Mouse (Mus musculus) MEL (cell line): Measurements from ENCODE around the gene Aurkaip1. TPM values are rescaled to one million over a fixed set of nuclear protein-coding genes. Genes with fewer than 3 reads are reported as not detected.
A peak's percentile ranks its signal among the peaks of the same experiment; 100 is the strongest.

ENCODE experiments used
- DNase-seq: peaks from one replicate; pipeline ENCODE4 v3.0.0; 2011; ENCODE audit warnings: low read depth, low spot score
- H3K27ac ChIP-seq: 2 replicates; pipeline ENCODE4 v1.5.1; 2012; ENCODE audit warnings: low read depth, mild to moderate bottlenecking, control low read depth, low read length, moderate library complexity; ENCODE audit not compliant: control insufficient read depth
- H3K27me3 ChIP-seq, 2 experiments: fragments of 150-350 bp in 1 of 2; sonication (generic) in 1 of 2; 2 replicates each; pipeline ENCODE4 v1.6.1; 2012; ENCODE audit warnings: low read length in 2 of 2, mild to moderate bottlenecking in 2 of 2, improper control_type of control experiment in 1 of 2, moderate library complexity in 1 of 2; ENCODE audit not compliant: insufficient read depth in 2 of 2, control insufficient read depth in 1 of 2
- H3K36me3 ChIP-seq, 2 experiments: 2 replicates each; pipeline ENCODE4 v1.6.1; 2012 to 2014; ENCODE audit warnings: low read length in 2 of 2, improper control_type of control experiment in 1 of 2, inconsistent platforms in 1 of 2, mild to moderate bottlenecking in 1 of 2; ENCODE audit not compliant: insufficient read depth in 2 of 2, control insufficient read depth in 1 of 2
- H3K4me1 ChIP-seq, 2 experiments: fragments of 150-350 bp in 1 of 2; sonication (generic) in 1 of 2; 2 replicates each; pipeline ENCODE4 v1.6.1; 2012; ENCODE audit warnings: low read length in 2 of 2, improper control_type of control experiment in 1 of 2, mild to moderate bottlenecking in 1 of 2; ENCODE audit not compliant: insufficient read depth in 2 of 2, control insufficient read depth in 1 of 2
- H3K4me3 ChIP-seq, 2 experiments: fragments of 150-350 bp in 1 of 2; sonication (generic) in 1 of 2; 2 replicates each; pipeline ENCODE4 v1.5.1; 2012; ENCODE audit warnings: low read depth in 2 of 2, low read length in 2 of 2, mild to moderate bottlenecking in 2 of 2, moderate library complexity in 2 of 2, control low read depth in 1 of 2, improper control_type of control experiment in 1 of 2; ENCODE audit not compliant: control insufficient read depth in 1 of 2, insufficient read depth in 1 of 2
- H3K79me2 ChIP-seq: 2 replicates; pipeline ENCODE4 v1.6.1; 2012; ENCODE audit warnings: mild to moderate bottlenecking, low read length, moderate library complexity; ENCODE audit not compliant: control insufficient read depth, poor library complexity, insufficient read depth
- H3K9ac ChIP-seq: 2 replicates; pipeline ENCODE4 v1.6.1; 2012; ENCODE audit warnings: low read depth, mild to moderate bottlenecking, control low read depth, low read length, moderate library complexity; ENCODE audit not compliant: control insufficient read depth, poor library complexity, severe bottlenecking
- H3K9me3 ChIP-seq: fragments of 150-350 bp; sonication (generic); replicated peaks from 2 replicates; pipeline ENCODE4 v1.6.1; 2012; ENCODE audit warnings: mild to moderate bottlenecking, low read length, improper control_type of control experiment, moderate library complexity; ENCODE audit not compliant: insufficient read depth
- BHLHE40 ChIP-seq: IDR thresholded peaks from 2 replicates; pipeline ENCODE4 v1.6.1; 2012; ENCODE audit warnings: low read depth, mild to moderate bottlenecking, inconsistent platforms, low read length, improper control_type of control experiment, borderline replicate concordance
- CHD1 ChIP-seq: IDR thresholded peaks from 2 replicates; pipeline ENCODE4 v1.6.1; 2012; ENCODE audit warnings: low read depth, mild to moderate bottlenecking, inconsistent platforms, low read length, improper control_type of control experiment
- CHD2 ChIP-seq: IDR thresholded peaks from 2 replicates; pipeline ENCODE4 v1.6.1; 2011; ENCODE audit warnings: low read length, improper control_type of control experiment
- CTCF ChIP-seq, 3 experiments: IDR thresholded peaks in 2 of 3; conservative IDR thresholded peaks in 1 of 3; 2 replicates each; pipeline ENCODE4 v1.5.1; 2011 to 2012; ENCODE audit warnings: low read length in 3 of 3, low read depth in 2 of 3, mild to moderate bottlenecking in 2 of 3, improper control_type of control experiment in 1 of 3, inconsistent platforms in 1 of 3, mixed read lengths in 1 of 3, moderate library complexity in 1 of 3; ENCODE audit not compliant: control insufficient read depth in 1 of 3, insufficient read depth in 1 of 3, poor library complexity in 1 of 3, severe bottlenecking in 1 of 3
- ELF1 ChIP-seq: IDR thresholded peaks from 2 replicates; pipeline ENCODE4 v1.6.1; 2014; ENCODE audit warnings: low read depth, mild to moderate bottlenecking, inconsistent platforms, low read length, improper control_type of control experiment, moderate library complexity
- EP300 ChIP-seq, 2 experiments: IDR thresholded peaks; 2 replicates each; pipeline ENCODE4 v1.6.1; 2011; ENCODE audit warnings: improper control_type of control experiment in 2 of 2, low read length in 2 of 2, low read depth in 1 of 2, mild to moderate bottlenecking in 1 of 2
- ETS1 ChIP-seq: IDR thresholded peaks from 2 replicates; pipeline ENCODE4 v1.6.1; 2012; ENCODE audit warnings: low read depth, mild to moderate bottlenecking, inconsistent platforms, low read length, improper control_type of control experiment, moderate library complexity
- GABPA ChIP-seq: IDR thresholded peaks from 2 replicates; pipeline ENCODE4 v1.6.1; 2012; ENCODE audit warnings: low read depth, mild to moderate bottlenecking, inconsistent platforms, low read length, improper control_type of control experiment, moderate library complexity
- HCFC1 ChIP-seq: IDR thresholded peaks from 2 replicates; pipeline ENCODE4 v1.6.1; 2012; ENCODE audit warnings: low read depth, mild to moderate bottlenecking, inconsistent platforms, low read length, improper control_type of control experiment, moderate library complexity
- KAT2A ChIP-seq: conservative IDR thresholded peaks from 2 replicates; pipeline ENCODE4 v1.6.1; 2012; ENCODE audit warnings: low read depth, low read length, improper control_type of control experiment, inconsistent platforms
- MAZ ChIP-seq: IDR thresholded peaks from 2 replicates; pipeline ENCODE4 v1.6.1; 2012; ENCODE audit warnings: low read depth, mild to moderate bottlenecking, inconsistent platforms, low read length, improper control_type of control experiment
- MXI1 ChIP-seq: IDR thresholded peaks from 2 replicates; pipeline ENCODE4 v1.6.1; 2011; ENCODE audit warnings: mild to moderate bottlenecking, low read depth, low read length, improper control_type of control experiment
- NELFE ChIP-seq: IDR thresholded peaks from 2 replicates; pipeline ENCODE4 v1.6.1; 2011; ENCODE audit warnings: low read depth, low read length, improper control_type of control experiment
- POLR2A ChIP-seq, 2 experiments: IDR thresholded peaks; 2 replicates each; pipeline ENCODE4 v1.6.1; 2011 to 2012; ENCODE audit warnings: low read length in 2 of 2, mild to moderate bottlenecking in 2 of 2, control low read depth in 1 of 2, improper control_type of control experiment in 1 of 2, low read depth in 1 of 2, moderate library complexity in 1 of 2; ENCODE audit not compliant: control insufficient read depth in 1 of 2, insufficient read depth in 1 of 2, poor library complexity in 1 of 2
- POLR2AphosphoS2 ChIP-seq: IDR thresholded peaks from 2 replicates; pipeline ENCODE4 v1.6.1; 2011; ENCODE audit warnings: low read length, improper control_type of control experiment
- RCOR1 ChIP-seq: IDR thresholded peaks from 2 replicates; pipeline ENCODE4 v1.6.1; 2012; ENCODE audit warnings: low read depth, mild to moderate bottlenecking, inconsistent platforms, low read length, improper control_type of control experiment
- SIN3A ChIP-seq: IDR thresholded peaks from 2 replicates; pipeline ENCODE4 v1.6.1; 2012; ENCODE audit warnings: low read length, improper control_type of control experiment, inconsistent platforms
- TAL1 ChIP-seq: IDR thresholded peaks from 2 replicates; pipeline ENCODE4 v1.6.1; 2012; ENCODE audit warnings: mild to moderate bottlenecking, inconsistent platforms, low read length, moderate library complexity, mixed read lengths
- TBP ChIP-seq: IDR thresholded peaks from 2 replicates; pipeline ENCODE4 v1.8.0; 2011; ENCODE audit warnings: low read depth, low read length, improper control_type of control experiment
- TCF12 ChIP-seq: IDR thresholded peaks from 2 replicates; pipeline ENCODE4 v1.6.1; 2014; ENCODE audit warnings: low read depth, mild to moderate bottlenecking, inconsistent platforms, low read length, improper control_type of control experiment, moderate library complexity
- UBTF ChIP-seq: IDR thresholded peaks from 2 replicates; pipeline ENCODE4 v1.6.1; 2012; ENCODE audit warnings: low read depth, mild to moderate bottlenecking, inconsistent platforms, low read length, improper control_type of control experiment, moderate library complexity, borderline replicate concordance; ENCODE audit not compliant: insufficient read depth
- USF1 ChIP-seq: IDR thresholded peaks from 2 replicates; pipeline ENCODE4 v1.6.1; 2014; ENCODE audit warnings: low read depth, mild to moderate bottlenecking, inconsistent platforms, low read length, improper control_type of control experiment, moderate library complexity
- ZKSCAN1 ChIP-seq: IDR thresholded peaks from 2 replicates; pipeline ENCODE4 v1.6.1; 2012; ENCODE audit warnings: low read depth, mild to moderate bottlenecking, inconsistent platforms, low read length, improper control_type of control experiment, moderate library complexity
- polyA plus RNA-seq, 2 experiments: library from polyadenylated mRNA; stranded (reverse) in 1 of 2; unstranded in 1 of 2; fragments of >175 nt in 1 of 2; fragments of >200 nt in 1 of 2; gene quantifications; 2 replicates each; pipeline versions ENCODE4 v1.2.1 to v1.2.4; 2012; ENCODE audit warnings: low replicate concordance in 2 of 2, low read depth in 1 of 2; ENCODE audit not compliant: insufficient read length in 2 of 2, insufficient read depth in 1 of 2, missing spikeins in 1 of 2
- total RNA-seq: library from RNA; depleted of rRNA; stranded (reverse); fragments of 300-350 nt; gene quantifications from 2 replicates; pipeline ENCODE4 v1.2.3, GENCODE M21; 2012

The Aurkaip1 gene
- total and polyA plus RNA-seq, 3 experiments: 153 to 203 TPM; not detected in 1

DNA sequence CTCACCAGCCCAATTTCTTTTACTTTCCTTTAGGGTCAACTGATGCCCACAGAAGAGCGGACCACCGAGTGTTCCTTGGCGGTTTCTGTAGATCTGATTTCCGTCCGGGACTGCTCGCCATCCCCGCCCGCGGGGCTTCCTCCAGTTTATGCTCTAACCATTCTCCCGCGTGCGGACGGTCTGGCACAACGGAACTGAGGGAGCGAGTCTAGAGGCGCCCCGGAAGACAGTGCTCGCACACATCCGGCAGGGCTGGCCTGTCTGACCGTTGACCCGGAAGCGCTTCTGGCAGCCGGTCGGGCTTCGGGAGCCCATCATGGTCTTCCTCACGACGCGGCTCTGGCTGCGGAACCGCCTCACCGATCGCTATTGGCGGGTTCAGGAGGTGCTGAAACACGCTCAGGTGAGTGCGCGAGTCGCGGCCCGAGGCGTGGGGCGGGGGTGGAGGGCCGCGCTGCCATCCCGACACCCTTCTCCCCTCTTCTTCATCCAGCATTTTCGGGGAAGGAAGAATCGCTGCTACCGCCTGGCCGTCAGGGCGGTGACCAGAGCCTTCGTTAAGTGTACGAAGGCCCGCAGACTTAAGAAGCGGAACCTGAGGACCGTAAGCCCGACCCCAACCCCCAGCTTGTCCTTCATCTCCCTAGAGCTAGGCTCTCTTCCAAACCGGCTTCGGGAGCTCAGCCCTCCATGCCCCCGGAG is 27.6 kb upstream of the Aurkaip1 start:
- Histone ChIP-seq H3K27me3 (no peaks in the 10 kb centered on the region), H3K79me2 (peaks cover 27% of the 10 kb centered on the region), H3K9me3 (no peaks in the 10 kb centered on the region), H3K36me3 (peaks cover 5 to 24% of the 10 kb centered on the region in 2 experiments), H3K4me1 (peaks cover 11 to 15% of the 10 kb centered on the region in 2 experiments), H3K9ac (peak overlapping the region; percentile 90), H3K27ac (peak overlapping the region; percentile 78), H3K4me3 (peak overlapping the region; percentile 77 to 93)
- no peak for TF ChIP-seq BHLHE40
- peak; percentile 68 for TF ChIP-seq CHD2
- peak; percentile 78; the same call in 1 of the 2 replicates for TF ChIP-seq POLR2AphosphoS2
- TF ChIP-seq SIN3A: peak; percentile 89
- TF ChIP-seq UBTF: peak; percentile 54; the same call in 1 of the 2 replicates
- TF ChIP-seq CHD1: no peak
- TF ChIP-seq TAL1: no peak
- peak; percentile 86 for TF ChIP-seq ELF1
- peak in 1 of 2 experiments; percentile 38; a peak in 1 of 4 replicates for TF ChIP-seq EP300 (IDR thresholded peaks at IDR 0.05; ENCODE audit: low read depth in 1 of 2, low read length in 2 of 2)
- TF ChIP-seq POLR2A (IDR thresholded peaks at IDR 0.05; ENCODE audit: control insufficient read depth in 1 of 2, insufficient read depth in 1 of 2, low read depth in 1 of 2, low read length in 2 of 2, poor library complexity in 1 of 2): peak; percentile 73 to 75
- TF ChIP-seq USF1: no peak; the same call in 1 of the 2 replicates
- TF ChIP-seq TCF12: peak; percentile 84
- 0 out of 2 replicates have a peak, but pooled peaks have one; percentile 18 for TF ChIP-seq RCOR1
- TF ChIP-seq ETS1: peak; percentile 75
- TF ChIP-seq MXI1: peak; percentile 89
- no peak for TF ChIP-seq GABPA
- peak; percentile 80 for TF ChIP-seq KAT2A
- TF ChIP-seq ZKSCAN1: no peak
- TF ChIP-seq NELFE: peak; percentile 93
- TF ChIP-seq TBP: peak; percentile 81
- peak; percentile 96 for TF ChIP-seq HCFC1
- TF ChIP-seq MAZ: peak; percentile 84; the same call in 1 of the 2 replicates
- no peak for TF ChIP-seq CTCF (IDR thresholded peaks at IDR 0.05 in 2 of 3, conservative IDR thresholded peaks at IDR 0.05 in 1 of 3; ENCODE audit: control insufficient read depth in 1 of 3, insufficient read depth in 1 of 3, low read depth in 2 of 3, low read length in 3 of 3, poor library complexity in 1 of 3, severe bottlenecking in 1 of 3)
- DNase-seq: peak; percentile 98
